Mouse (Mus musculus): ENCODE measurements at regions not wholly inside any gene's neighbourhood (a gene's known extent, or its start where the extent isn't known, plus 50 kb on each side); places are given as distances from the start of the nearest gene placed in this dataset.

GRCm38 (mm10) chr13:46222031-46222430 is 51.5 kb upstream of the Stmnd1 start:
- TF ChIP-seq CTCF (IDR thresholded peaks at IDR 0.05; ENCODE audit: borderline replicate concordance, control insufficient read depth, extremely low read depth, insufficient read depth, low read length, poor library complexity) (no peak), POLR2A (IDR thresholded peaks at IDR 0.05; ENCODE audit: control insufficient read depth, extremely low read depth, insufficient read depth, low read length, poor library complexity) (no peak)
